Mouse (Mus musculus): Measurements from ENCODE around the gene Tmem107. TPM values are rescaled to one million over a fixed set of nuclear protein-coding genes. Genes with fewer than 3 reads are reported as not detected.

The Tmem107 gene
- polyA plus RNA-seq, 1 experiment: 7.0 TPM

DNA sequence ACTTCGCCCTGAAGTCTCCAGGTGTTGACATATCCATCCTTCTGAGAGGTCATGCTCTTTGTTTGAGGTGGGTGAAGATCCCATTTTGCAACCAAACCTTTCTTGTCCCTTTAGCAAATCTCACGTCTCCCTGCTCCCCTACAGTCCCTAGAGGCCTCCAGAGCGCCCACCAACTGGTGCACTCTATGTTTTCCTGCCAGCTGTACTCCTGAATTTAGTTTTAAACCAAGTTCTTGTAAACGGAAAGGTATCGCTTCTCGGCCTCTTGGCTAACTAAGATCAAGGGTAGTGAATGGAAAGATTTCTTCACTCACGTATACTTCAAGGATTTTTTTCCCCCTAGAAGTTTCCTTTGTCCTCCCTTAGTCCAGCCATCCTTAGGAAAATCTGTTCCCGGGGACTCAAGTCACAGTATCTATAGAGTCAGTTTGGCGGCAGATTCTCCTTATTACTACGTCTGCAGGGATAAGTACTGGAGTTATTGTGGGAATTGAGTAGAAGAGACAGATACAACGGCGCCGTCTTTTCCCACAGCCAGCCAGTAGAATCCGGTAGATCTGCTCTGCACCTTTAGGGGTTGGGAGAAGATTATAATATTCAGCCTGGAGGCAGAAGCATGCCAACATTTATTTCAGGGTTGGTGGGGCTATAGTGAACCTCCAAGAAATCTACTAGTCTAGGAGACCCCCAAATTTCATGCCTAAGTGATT, 49.0 kb downstream of the Tmem107 start:
- no peak for TF ChIP-seq POLR2A (IDR thresholded peaks at IDR 0.05; ENCODE audit: low read depth, low read length)
- TF ChIP-seq CTCF (IDR thresholded peaks at IDR 0.05; ENCODE audit: extremely low read depth, insufficient read depth, insufficient read length, insufficient replicate concordance): no peak
- Histone ChIP-seq H3K4me1 (ENCODE audit: control insufficient read depth, insufficient read depth, insufficient read length) (no peaks in the 10 kb centered on the region; the same call in 1 of the 2 replicates), H3K4me3 (ENCODE audit: extremely low read depth, insufficient read depth, insufficient read length) (no peak overlapping the region), H3K36me3 (ENCODE audit: control insufficient read depth, insufficient read depth, low read length) (no peaks in the 10 kb centered on the region), H3K27ac (ENCODE audit: insufficient read depth, low read length) (no peak overlapping the region), H3K27me3 (ENCODE audit: control insufficient read depth, insufficient read depth, low read length) (0 out of 2 replicates have a peak, but pooled peaks cover 5% of the 10 kb centered on the region)
- no peak for DNase-seq (ENCODE audit: low read depth in 1 of 2, low spot score in 2 of 2)
- WGBS: 61% methylated on average over 14 of the region's 14 CpGs

DNA sequence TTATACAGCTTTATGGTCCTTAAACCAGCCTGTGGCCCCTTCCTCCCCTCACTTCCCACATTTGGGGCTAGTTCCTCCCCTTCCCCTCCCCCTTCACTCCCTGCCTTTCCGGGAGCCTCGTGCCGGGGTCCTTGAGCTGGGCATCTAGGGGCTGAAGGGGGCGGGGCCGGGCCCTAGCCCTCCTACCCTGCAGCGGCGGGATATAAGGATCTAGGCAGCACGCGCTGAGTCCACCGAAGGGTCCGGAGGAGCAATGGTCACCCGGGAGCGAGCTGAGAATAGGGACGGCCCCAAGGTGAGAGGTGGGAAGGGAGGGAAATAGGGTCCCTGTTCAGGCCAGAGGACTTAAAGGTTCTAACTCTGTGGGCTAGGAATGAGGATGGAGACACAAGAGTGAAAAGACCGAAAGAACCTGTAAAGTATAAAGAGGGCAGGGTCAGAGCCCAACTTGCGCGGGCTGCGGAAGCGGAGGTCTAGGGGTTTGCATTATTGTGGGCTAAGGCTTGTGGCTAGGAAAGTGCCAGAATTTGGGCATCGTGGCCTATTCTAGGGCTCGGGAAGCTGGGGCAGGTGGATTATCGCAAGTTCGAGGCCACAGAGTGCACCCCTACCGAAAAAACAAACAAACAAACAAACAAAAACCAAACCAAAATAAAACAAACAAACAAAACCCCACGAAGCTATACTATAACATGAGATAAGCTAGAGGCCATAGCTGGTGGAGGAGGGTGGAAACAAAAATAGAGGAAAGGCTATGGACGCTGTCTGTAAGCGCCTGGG, 49.8 kb downstream of the Tmem107 start, which contains the start of gene Hes7:
Gene Hes7, plus strand, starts transcription at position 184 of the 780 bp plus-strand sequence.
- Histone ChIP-seq H3K27ac (ENCODE audit: insufficient read depth, low read length) (no peak within 1 kb of the TSS), H3K36me3 (ENCODE audit: control insufficient read depth, insufficient read depth, low read length) (no peaks in the 10 kb centered on the region), H3K4me1 (ENCODE audit: control insufficient read depth, insufficient read depth, insufficient read length) (no peaks in the 10 kb centered on the region; the same call in 1 of the 2 replicates), H3K27me3 (ENCODE audit: control insufficient read depth, insufficient read depth, low read length) (0 out of 2 replicates have a peak, but pooled peaks cover 5% of the 10 kb centered on the region), H3K4me3 (ENCODE audit: extremely low read depth, insufficient read depth, insufficient read length) (peak within 1 kb of the TSS; percentile 61)
- 4% methylated on average over 27 of the region's 27 CpGs for WGBS
- TF ChIP-seq CTCF (IDR thresholded peaks at IDR 0.05; ENCODE audit: extremely low read depth, insufficient read depth, insufficient read length, insufficient replicate concordance) (no peak), POLR2A (IDR thresholded peaks at IDR 0.05; ENCODE audit: low read depth, low read length) (no peak)
- DNase-seq (ENCODE audit: low read depth in 1 of 2, low spot score in 2 of 2): no peak

DNA sequence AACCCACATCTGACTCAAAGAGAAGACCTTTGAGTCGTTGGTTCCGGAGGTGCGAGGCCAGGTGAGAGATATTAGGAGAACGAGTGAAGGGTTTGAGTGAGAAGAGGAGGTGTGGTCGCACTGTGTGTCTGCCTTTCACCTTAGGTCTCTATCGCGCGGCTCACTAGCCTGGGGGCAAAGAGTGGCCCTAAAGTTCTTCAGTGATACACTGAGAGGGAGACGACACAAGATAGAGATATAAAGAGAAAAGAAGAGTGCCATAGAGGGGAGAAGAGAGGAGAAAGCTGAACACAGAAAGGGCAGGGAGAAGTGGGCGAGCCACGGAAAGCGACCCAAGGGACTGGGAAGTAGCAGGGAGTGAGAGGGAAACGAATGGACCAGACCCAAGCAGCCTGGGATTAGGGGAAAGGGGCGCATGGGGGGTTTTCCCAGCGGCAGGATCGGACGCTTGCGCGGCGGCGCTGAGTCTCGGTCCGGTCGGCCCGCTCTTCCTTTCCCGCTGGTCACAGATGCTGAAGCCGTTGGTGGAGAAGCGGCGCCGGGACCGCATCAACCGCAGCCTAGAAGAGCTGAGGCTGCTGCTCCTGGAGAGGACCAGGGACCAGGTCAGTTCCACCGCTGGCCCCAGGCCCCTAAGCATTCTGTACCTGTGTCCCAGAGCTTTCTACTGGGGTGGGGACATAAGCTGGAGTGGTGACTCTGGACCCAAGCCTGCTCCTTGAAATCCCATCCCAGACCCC, 50.6 kb downstream of the Tmem107 start:
- no peak overlapping the region for H3K27ac ChIP-seq (ENCODE audit: insufficient read depth, low read length)
- no peak for DNase-seq (ENCODE audit: low read depth in 1 of 2, low spot score in 2 of 2)
- H3K4me1 ChIP-seq (ENCODE audit: control insufficient read depth, insufficient read depth, insufficient read length): peaks cover 2% of the 10 kb centered on the region; the same call in 1 of the 2 replicates
- 0 out of 2 replicates have a peak, but pooled peaks cover 5% of the 10 kb centered on the region for H3K27me3 ChIP-seq (ENCODE audit: control insufficient read depth, insufficient read depth, low read length)
- H3K4me3 ChIP-seq (ENCODE audit: extremely low read depth, insufficient read depth, insufficient read length): peak overlapping the region; percentile 61
- no peak for TF ChIP-seq CTCF (IDR thresholded peaks at IDR 0.05; ENCODE audit: extremely low read depth, insufficient read depth, insufficient read length, insufficient replicate concordance)
- TF ChIP-seq POLR2A (IDR thresholded peaks at IDR 0.05; ENCODE audit: low read depth, low read length): no peak
- H3K36me3 ChIP-seq (ENCODE audit: control insufficient read depth, insufficient read depth, low read length): no peaks in the 10 kb centered on the region
- 2% methylated on average over 33 of the region's 33 CpGs for WGBS

DNA sequence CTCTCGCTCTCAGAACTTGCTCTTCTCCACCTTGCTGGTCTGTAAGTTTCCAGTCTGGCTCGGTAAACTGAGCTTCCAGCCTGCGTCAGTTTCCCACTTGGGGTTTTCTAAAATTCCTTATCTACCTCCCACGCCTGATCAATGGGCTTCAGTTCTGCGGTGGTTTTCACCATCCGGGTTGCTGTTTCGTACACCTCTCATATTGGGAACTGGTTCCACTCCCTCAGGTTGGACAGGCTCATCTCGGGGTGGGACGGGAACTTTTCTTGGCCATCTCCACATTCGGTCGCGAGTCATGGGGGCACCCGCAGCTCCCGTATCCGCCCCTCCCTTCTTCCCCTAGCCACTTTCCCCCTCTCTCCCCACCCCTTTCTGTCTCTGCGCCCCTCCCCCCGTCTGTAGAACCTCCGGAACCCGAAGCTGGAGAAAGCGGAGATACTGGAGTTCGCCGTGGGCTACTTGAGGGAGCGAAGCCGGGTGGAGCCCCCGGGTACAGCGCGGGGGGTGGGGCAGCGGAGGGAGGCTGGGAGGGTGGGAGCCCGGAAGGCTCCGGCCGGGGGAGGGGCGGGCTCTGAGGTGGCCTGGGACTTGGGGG, 51.2 kb downstream of the Tmem107 start:
- Histone ChIP-seq H3K27me3 (ENCODE audit: control insufficient read depth, insufficient read depth, low read length) (0 out of 2 replicates have a peak, but pooled peaks cover 5% of the 10 kb centered on the region), H3K4me1 (ENCODE audit: control insufficient read depth, insufficient read depth, insufficient read length) (peaks cover 5% of the 10 kb centered on the region; the same call in 1 of the 2 replicates), H3K4me3 (ENCODE audit: extremely low read depth, insufficient read depth, insufficient read length) (peak overlapping the region; percentile 61), H3K36me3 (ENCODE audit: control insufficient read depth, insufficient read depth, low read length) (no peaks in the 10 kb centered on the region), H3K27ac (ENCODE audit: insufficient read depth, low read length) (no peak overlapping the region)
- under 1% methylated on average over 31 of the region's 32 CpGs for WGBS
- TF ChIP-seq CTCF (IDR thresholded peaks at IDR 0.05; ENCODE audit: extremely low read depth, insufficient read depth, insufficient read length, insufficient replicate concordance) (no peak), POLR2A (IDR thresholded peaks at IDR 0.05; ENCODE audit: low read depth, low read length) (no peak)
- no peak for DNase-seq (ENCODE audit: low read depth in 1 of 2, low spot score in 2 of 2)

DNA sequence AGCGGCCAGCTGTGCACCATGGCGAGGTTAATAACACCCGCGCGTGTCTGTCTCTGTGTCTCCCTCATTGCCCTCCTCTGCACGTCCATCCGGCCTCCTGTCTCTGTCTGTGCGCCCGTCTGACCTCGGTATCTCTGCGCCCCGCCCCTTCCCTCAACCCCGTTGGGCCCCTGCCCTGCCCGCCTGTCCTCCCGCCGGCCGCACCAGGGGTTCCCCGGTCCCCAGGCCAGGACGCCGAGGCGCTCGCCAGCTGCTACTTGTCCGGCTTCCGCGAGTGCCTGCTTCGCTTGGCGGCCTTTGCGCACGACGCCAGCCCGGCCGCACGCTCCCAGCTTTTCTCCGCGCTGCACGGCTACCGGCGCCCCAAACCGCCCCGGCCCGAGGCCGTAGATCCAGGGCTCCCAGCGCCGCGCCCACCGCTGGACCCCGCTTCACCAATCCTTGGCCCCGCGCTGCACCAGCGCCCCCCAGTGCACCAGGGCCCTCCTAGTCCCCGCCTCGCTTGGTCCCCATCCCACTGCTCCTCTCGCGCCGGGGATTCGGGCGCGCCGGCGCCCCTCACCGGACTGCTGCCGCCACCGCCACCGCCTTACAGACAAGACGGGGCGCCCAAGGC, 51.8 kb downstream of the Tmem107 start, which contains the start of gene 9130213A22Rik:
Gene 9130213A22Rik, minus strand, starts transcription at position 254 of the 616 bp plus-strand sequence.
- peak in 1 of 2 experiments; percentile 81 for DNase-seq (ENCODE audit: low read depth in 1 of 2, low spot score in 2 of 2)
- 1% methylated on average over 65 of the region's 66 CpGs for WGBS
- peak within 1 kb of the TSS; percentile 62 for H3K27ac ChIP-seq (ENCODE audit: insufficient read depth, low read length)
- peak within 1 kb of the TSS; percentile 61 for H3K4me3 ChIP-seq (ENCODE audit: extremely low read depth, insufficient read depth, insufficient read length)
- H3K4me1 ChIP-seq (ENCODE audit: control insufficient read depth, insufficient read depth, insufficient read length): peaks cover 5% of the 10 kb centered on the region; the same call in 1 of the 2 replicates
- H3K36me3 ChIP-seq (ENCODE audit: control insufficient read depth, insufficient read depth, low read length): no peaks in the 10 kb centered on the region
- 0 out of 2 replicates have a peak, but pooled peaks cover 5% of the 10 kb centered on the region for H3K27me3 ChIP-seq (ENCODE audit: control insufficient read depth, insufficient read depth, low read length)
- TF ChIP-seq POLR2A (IDR thresholded peaks at IDR 0.05; ENCODE audit: low read depth, low read length): no peak
- peak; percentile 48; the same call in 1 of the 2 replicates for TF ChIP-seq CTCF (IDR thresholded peaks at IDR 0.05; ENCODE audit: extremely low read depth, insufficient read depth, insufficient read length, insufficient replicate concordance)

Other genes starting within 250 kb of the Tmem107 start
- gene Ndel1, start 198.9 kb upstream of the Tmem107 start, polyA plus RNA-seq (2012; rRNA removed): 23.0 and 28.8 TPM in 2 replicates
- 0.04 and 0.06 TPM in 2 replicates for gene Rnf222, start 182.3 kb upstream of the Tmem107 start, polyA plus RNA-seq (2012; rRNA removed)
- 681 and 695 TPM in 2 replicates for gene Rpl26, start 169.2 kb upstream of the Tmem107 start, polyA plus RNA-seq (2012; rRNA removed)
- not detected in 2 replicates for gene Odf4, start 143.7 kb upstream of the Tmem107 start, polyA plus RNA-seq (2012; rRNA removed)
- gene Arhgef15, start 113.3 kb upstream of the Tmem107 start, polyA plus RNA-seq (2012; rRNA removed): 11.0 and 19.2 TPM in 2 replicates
- gene Slc25a35, start 102.7 kb upstream of the Tmem107 start, polyA plus RNA-seq (2012; rRNA removed): 13.1 and 13.8 TPM in 2 replicates
- gene Rangrf, start 95.6 kb upstream of the Tmem107 start, polyA plus RNA-seq (2012; rRNA removed): 10.1 and 11.2 TPM in 2 replicates
- gene Pfas, start 62.3 kb upstream of the Tmem107 start, polyA plus RNA-seq (2012; rRNA removed): 14.0 and 16.8 TPM in 2 replicates
- 27.2 and 30.4 TPM in 2 replicates for gene Ctc1, start 54.9 kb upstream of the Tmem107 start, polyA plus RNA-seq (2012; rRNA removed)
- 41.4 and 42.9 TPM in 2 replicates for gene Aurkb, start 25.2 kb upstream of the Tmem107 start, polyA plus RNA-seq (2012; rRNA removed)
- 16.7 and 23.7 TPM in 2 replicates for gene Borcs6, start 11.1 kb upstream of the Tmem107 start, polyA plus RNA-seq (2012; rRNA removed)
- gene Vamp2, start 17.7 kb downstream of the Tmem107 start, polyA plus RNA-seq (2012; rRNA removed): 94.2 and 95.7 TPM in 2 replicates
- 23.3 and 25.7 TPM in 2 replicates for gene Per1, start 24.4 kb downstream of the Tmem107 start, polyA plus RNA-seq (2012; rRNA removed)
- 0.44 and 0.55 TPM in 2 replicates for gene Hes7, start 49.6 kb downstream of the Tmem107 start, polyA plus RNA-seq (2012; rRNA removed)
- gene 9130213A22Rik, start 51.8 kb downstream of the Tmem107 start, polyA plus RNA-seq (2012; rRNA removed): 0.40 and 0.69 TPM in 2 replicates
- gene Aloxe3, start 55.1 kb downstream of the Tmem107 start, polyA plus RNA-seq (2012; rRNA removed): 0.20 and 2.8 TPM in 2 replicates
- gene Alox12b, start 86.2 kb downstream of the Tmem107 start, polyA plus RNA-seq (2012; rRNA removed): not detected in 2 replicates
- gene Alox8, start 127.0 kb downstream of the Tmem107 start, polyA plus RNA-seq (2012; rRNA removed): 0.12 and 0.18 TPM in 2 replicates
- gene Gucy2e, start 166.2 kb downstream of the Tmem107 start, polyA plus RNA-seq (2012; rRNA removed): 0.02 and 0.04 TPM in 2 replicates

Measured in spleen, adult 2 months (tissue).